Mouse (Mus musculus) heart, embryonic 16.5 days (tissue): ENCODE data around the gene Frzb. TPM values are rescaled to one million over a fixed set of nuclear protein-coding genes. Genes with fewer than 3 reads are reported as not detected.

Source experiments
- ATAC-seq: fragments of 200-750 bp; cut with Nextera tagmentation; replicated peaks from 2 replicates; pipeline ENCODE4 v1.8.0; 2017; ENCODE audit warnings: moderate number of reproducible peaks; ENCODE audit not compliant: insufficient read depth, low FRiP score; ENCODE audit errors: extremely low read depth
- H3K27ac ChIP-seq: fragments of 300-500 bp; sonication (generic); 2 replicates; pipeline ENCODE4 v1.5.1; 2014; ENCODE audit warnings: mild to moderate bottlenecking, low read length, control low read depth, moderate library complexity
- H3K27me3 ChIP-seq: fragments of 300-500 bp; sonication (generic); 2 replicates; pipeline ENCODE4 v1.6.1; 2014; ENCODE audit warnings: low read length, mixed read lengths; ENCODE audit not compliant: control insufficient read depth, insufficient read depth
- H3K36me3 ChIP-seq: fragments of 300-500 bp; sonication (generic); 2 replicates; pipeline ENCODE4 v1.6.1; 2014; ENCODE audit not compliant: control insufficient read depth, insufficient read depth
- H3K4me1 ChIP-seq: fragments of 300-500 bp; sonication (generic); 2 replicates; pipeline ENCODE4 v1.6.1; 2014; ENCODE audit warnings: low read length, mixed read lengths; ENCODE audit not compliant: control insufficient read depth, insufficient read depth
- H3K4me2 ChIP-seq: fragments of 300-500 bp; sonication (generic); 2 replicates; pipeline ENCODE4 v1.6.1; 2014; ENCODE audit warnings: low read depth, mild to moderate bottlenecking, control low read depth, low read length
- H3K4me3 ChIP-seq: fragments of 300-500 bp; sonication (generic); 2 replicates; pipeline ENCODE4 v1.5.1; 2014; ENCODE audit warnings: mild to moderate bottlenecking, control low read depth, low read length
- H3K9ac ChIP-seq: fragments of 300-500 bp; sonication (generic); 2 replicates; pipeline ENCODE4 v1.6.1; 2014; ENCODE audit warnings: low read length, control low read depth
- H3K9me3 ChIP-seq: fragments of 300-500 bp; sonication (generic); replicated peaks from 2 replicates; pipeline ENCODE4 v1.6.1; 2016; ENCODE audit warnings: low read length; ENCODE audit not compliant: control insufficient read depth
- WGBS: fragments of 180-500 bp; shearing (Covaris S2); extraction: QIAGEN DNeasy Blood & Tissue Kit; methylation state at CpG from one replicate; pipeline ENCODE4 v1.1.7; 2014; 5-methylcytosine and 5-hydroxymethylcytosine counted together
- polyA plus RNA-seq: library from polyadenylated mRNA; unstranded; fragments of >200 nt; fragmentation: Nextera tagmentation; extraction: Ambion mirVana; gene quantifications from 2 replicates; pipeline ENCODE4 v1.2.1, GENCODE M21; 2015

Frzb gene
- polyA plus RNA-seq, 1 experiment from 2014 or later = 6.5 TPM

DNA sequence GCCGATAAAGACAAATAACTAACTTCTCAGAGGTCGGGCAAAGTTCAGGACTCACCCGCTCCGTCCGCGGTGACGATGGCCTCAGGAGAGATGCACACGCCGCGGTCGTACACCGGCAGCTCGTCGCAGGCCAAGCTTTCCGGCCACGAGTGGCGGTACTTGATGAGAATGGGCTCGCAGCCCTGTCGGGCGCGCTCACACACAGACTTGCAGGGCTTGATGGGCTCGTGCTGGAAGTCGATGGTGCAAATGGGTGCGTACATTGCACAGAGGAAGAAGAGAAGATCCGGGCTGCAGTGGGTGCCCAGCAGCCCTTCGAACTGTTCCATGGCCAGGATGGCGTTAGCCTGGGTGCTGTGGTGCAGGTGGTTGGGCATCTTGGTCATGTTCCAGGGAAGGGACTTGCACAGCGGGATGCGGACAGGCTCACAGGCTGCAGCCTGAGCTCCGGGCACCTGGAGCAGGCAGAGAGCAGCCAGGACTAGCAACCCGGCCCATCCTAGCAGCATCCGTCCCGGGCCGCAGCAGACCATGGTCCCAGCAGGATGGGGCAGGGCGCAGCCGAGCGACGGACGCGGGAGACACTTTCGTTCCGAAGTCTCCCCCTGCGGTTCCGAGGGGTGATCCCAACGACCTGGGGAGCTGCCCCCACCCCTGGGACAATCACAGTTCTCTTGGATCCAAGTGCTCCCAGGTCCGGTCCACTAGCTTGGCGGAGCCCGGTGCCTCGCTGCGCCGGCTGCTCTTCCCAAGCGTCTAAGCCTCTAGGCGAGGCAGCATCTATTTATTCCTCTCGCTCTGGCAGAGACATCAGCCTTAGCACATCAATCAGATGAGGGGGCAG lies 895 bp downstream of the Frzb start:
- Histone ChIP-seq H3K36me3 (no peaks in the 10 kb centered on the region), H3K9me3 (0 out of 2 replicates have a peak, but pooled peaks cover 2% of the 10 kb centered on the region), H3K27me3 (peaks cover 12% of the 10 kb centered on the region), H3K27ac (no peak overlapping the region; the same call in 1 of the 2 replicates), H3K4me1 (peaks cover 9% of the 10 kb centered on the region), H3K4me3 (peak overlapping the region; percentile 76), H3K9ac (peak overlapping the region; percentile 74), H3K4me2 (peak overlapping the region; percentile 100)
- peak; percentile 64 for ATAC-seq
- under 1% methylated on average over 54 of the region's 54 CpGs for WGBS

DNA sequence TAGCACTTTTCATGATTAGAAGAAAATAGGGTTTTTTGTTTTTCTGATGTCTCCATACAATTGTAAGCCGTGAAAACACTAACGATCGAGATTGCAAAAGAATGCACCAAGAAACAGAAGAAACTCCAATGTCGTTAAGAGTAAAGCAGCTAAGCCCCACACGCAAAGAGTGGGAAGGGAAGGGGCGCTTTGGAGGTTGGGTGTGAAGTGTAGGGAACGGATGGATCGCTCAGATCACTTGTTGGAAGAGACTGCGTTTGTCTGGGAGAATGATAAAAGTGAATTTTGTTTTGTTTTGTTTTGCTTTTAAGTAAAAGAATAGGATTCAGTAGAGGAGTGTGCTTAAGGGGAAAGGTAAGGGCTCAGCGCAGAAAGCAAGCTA lies 1.5 kb downstream of the Frzb start:
- no peaks in the 10 kb centered on the region for H3K36me3 ChIP-seq
- peak overlapping the region; percentile 100 for H3K4me2 ChIP-seq
- H3K4me3 ChIP-seq = peak overlapping the region; percentile 76
- WGBS = 23% methylated on average over 10 of the region's 10 CpGs
- H3K4me1 ChIP-seq = peaks cover 9% of the 10 kb centered on the region
- H3K9me3 ChIP-seq = 0 out of 2 replicates have a peak, but pooled peaks cover 2% of the 10 kb centered on the region
- no peak for ATAC-seq
- peaks cover 12% of the 10 kb centered on the region for H3K27me3 ChIP-seq
- peak overlapping the region; percentile 74 for H3K9ac ChIP-seq
- H3K27ac ChIP-seq = no peak overlapping the region

DNA sequence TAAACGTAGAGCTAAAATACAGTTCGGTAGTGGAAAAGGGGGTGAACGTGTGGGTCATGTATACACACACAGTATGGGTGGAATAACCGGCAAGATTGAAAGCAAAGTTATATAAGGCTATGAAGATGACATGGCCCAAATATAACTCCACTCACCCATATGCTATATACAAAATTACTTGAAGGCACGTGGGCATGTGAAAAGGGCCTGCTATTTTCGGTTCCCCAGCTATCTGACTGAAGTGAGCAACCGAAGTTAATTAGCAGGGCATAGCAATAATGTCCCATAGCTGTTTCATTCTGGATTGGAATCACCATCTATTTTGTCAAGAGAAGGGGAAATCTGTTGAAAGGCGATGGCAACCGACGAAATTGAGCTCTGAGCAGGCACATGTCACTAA lies 1.9 kb downstream of the Frzb start:
- Histone ChIP-seq H3K9me3 (0 out of 2 replicates have a peak, but pooled peaks cover 2% of the 10 kb centered on the region), H3K4me3 (no peak overlapping the region), H3K36me3 (no peaks in the 10 kb centered on the region), H3K4me1 (peaks cover 9% of the 10 kb centered on the region), H3K4me2 (peak overlapping the region; percentile 16; the same call in 1 of the 2 replicates), H3K27me3 (peaks cover 12% of the 10 kb centered on the region), H3K9ac (no peak overlapping the region), H3K27ac (no peak overlapping the region)
- 58% methylated on average over 10 of the region's 10 CpGs for WGBS
- no peak for ATAC-seq

GRCm38 (mm10) chr2:80444418-80445365 lies 2.7 kb downstream of the Frzb start:
- Histone ChIP-seq H3K27me3 (peaks cover 12% of the 10 kb centered on the region), H3K27ac (no peak overlapping the region), H3K4me1 (peaks cover 9% of the 10 kb centered on the region), H3K9me3 (0 out of 2 replicates have a peak, but pooled peaks cover 2% of the 10 kb centered on the region), H3K36me3 (no peaks in the 10 kb centered on the region), H3K4me3 (no peak overlapping the region), H3K4me2 (0 out of 2 replicates have a peak overlapping the region, but pooled peaks have one; percentile 6), H3K9ac (no peak overlapping the region)
- no peak for ATAC-seq
- 74% methylated on average over 14 of the region's 14 CpGs for WGBS

- no peak overlapping the region for H3K4me2 ChIP-seq
- peaks cover 12% of the 10 kb centered on the region for H3K27me3 ChIP-seq
- peaks cover 9% of the 10 kb centered on the region for H3K4me1 ChIP-seq
- H3K9me3 ChIP-seq = 0 out of 2 replicates have a peak, but pooled peaks cover 2% of the 10 kb centered on the region
- no peak overlapping the region for H3K4me3 ChIP-seq
- H3K27ac ChIP-seq = no peak overlapping the region
- 87% methylated on average over 2 of the region's 2 CpGs for WGBS
- no peak for ATAC-seq
- H3K9ac ChIP-seq = no peak overlapping the region
- no peaks in the 10 kb centered on the region for H3K36me3 ChIP-seq
Measured at GRCm38 (mm10) chr2:80443962-80444361, 3.5 kb downstream of the Frzb start.

DNA sequence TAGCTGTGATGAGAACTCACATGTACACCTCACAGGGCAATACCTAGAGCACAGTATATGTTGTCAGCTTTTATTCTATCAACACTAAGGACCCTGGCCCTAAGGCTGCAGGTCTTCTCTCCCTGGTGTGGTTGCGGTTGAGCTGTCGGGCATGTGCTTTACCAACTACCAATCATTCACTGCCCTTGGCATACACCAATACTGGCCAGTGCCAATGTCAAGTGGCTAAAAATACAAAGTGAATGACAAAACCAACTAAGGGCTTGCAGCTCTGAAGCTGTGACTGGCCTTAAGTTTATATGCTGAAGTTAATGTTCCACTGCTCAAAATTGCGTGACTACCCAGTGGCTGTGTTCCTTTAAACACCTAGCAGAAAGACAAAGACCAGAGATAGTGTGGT lies 6.0 kb downstream of the Frzb start:
- peaks cover 4% of the 10 kb centered on the region for H3K4me1 ChIP-seq
- no peak overlapping the region for H3K4me3 ChIP-seq
- H3K4me2 ChIP-seq = no peak overlapping the region
- no peak overlapping the region for H3K27ac ChIP-seq
- no peak overlapping the region for H3K9ac ChIP-seq
- H3K27me3 ChIP-seq = peaks cover 9% of the 10 kb centered on the region
- H3K36me3 ChIP-seq = no peaks in the 10 kb centered on the region
- WGBS = 86% methylated on average over 3 of the region's 3 CpGs
- no peak for ATAC-seq
- H3K9me3 ChIP-seq = 0 out of 2 replicates have a peak, but pooled peaks cover 2% of the 10 kb centered on the region

DNA sequence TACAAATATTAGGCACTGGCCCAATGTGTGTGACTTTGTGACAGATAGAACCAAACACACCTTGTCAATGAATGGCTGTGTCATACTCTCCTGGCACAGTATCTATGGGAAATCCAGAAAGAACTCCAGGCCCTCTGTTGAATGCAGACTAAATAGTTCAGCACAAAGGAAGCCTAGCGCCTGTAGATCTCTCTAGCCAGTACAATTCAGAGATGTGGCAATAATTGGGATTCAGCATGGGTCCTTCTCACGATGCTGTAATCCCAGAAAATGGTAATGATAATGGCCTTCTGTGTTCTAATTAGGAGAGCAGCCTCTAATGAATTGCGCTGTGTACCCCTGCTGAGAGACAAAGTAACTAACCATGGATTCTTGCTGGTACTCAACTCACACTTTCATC lies 8.6 kb downstream of the Frzb start:
- no peaks in the 10 kb centered on the region for H3K27me3 ChIP-seq
- 84% methylated on average over 3 of the region's 3 CpGs for WGBS

GRCm38 (mm10) chr2:80437401-80437800 lies 10.0 kb downstream of the Frzb start:
- Histone ChIP-seq H3K4me1 (no peaks in the 10 kb centered on the region), H3K27me3 (no peaks in the 10 kb centered on the region), H3K9ac (no peak overlapping the region), H3K36me3 (no peaks in the 10 kb centered on the region), H3K27ac (no peak overlapping the region), H3K4me3 (no peak overlapping the region), H3K4me2 (no peak overlapping the region), H3K9me3 (no peaks in the 10 kb centered on the region)
- ATAC-seq = no peak
- WGBS = 63% methylated on average over 2 of the region's 2 CpGs

More for the DNA sequence above, 8.6 kb downstream of the Frzb start:
- no peak overlapping the region for H3K4me2 ChIP-seq
- no peak overlapping the region for H3K9ac ChIP-seq
- 0 out of 2 replicates have a peak, but pooled peaks cover under 1% of the 10 kb centered on the region for H3K9me3 ChIP-seq
- H3K4me3 ChIP-seq = no peak overlapping the region
- no peak overlapping the region for H3K27ac ChIP-seq
- no peaks in the 10 kb centered on the region for H3K36me3 ChIP-seq
- no peaks in the 10 kb centered on the region for H3K4me1 ChIP-seq
- ATAC-seq = no peak
